Mouse (Mus musculus) right cerebral cortex, adult 2 months (tissue): ENCODE results near the gene Aldh1b1.

Experiments
- DNase-seq, 2 experiments: peaks; one replicate each; pipeline ENCODE4 v3.0.0; 2021 to 2022; ENCODE audit warnings: low spot score in 2 of 2

Gene Aldh1b1

DNA sequence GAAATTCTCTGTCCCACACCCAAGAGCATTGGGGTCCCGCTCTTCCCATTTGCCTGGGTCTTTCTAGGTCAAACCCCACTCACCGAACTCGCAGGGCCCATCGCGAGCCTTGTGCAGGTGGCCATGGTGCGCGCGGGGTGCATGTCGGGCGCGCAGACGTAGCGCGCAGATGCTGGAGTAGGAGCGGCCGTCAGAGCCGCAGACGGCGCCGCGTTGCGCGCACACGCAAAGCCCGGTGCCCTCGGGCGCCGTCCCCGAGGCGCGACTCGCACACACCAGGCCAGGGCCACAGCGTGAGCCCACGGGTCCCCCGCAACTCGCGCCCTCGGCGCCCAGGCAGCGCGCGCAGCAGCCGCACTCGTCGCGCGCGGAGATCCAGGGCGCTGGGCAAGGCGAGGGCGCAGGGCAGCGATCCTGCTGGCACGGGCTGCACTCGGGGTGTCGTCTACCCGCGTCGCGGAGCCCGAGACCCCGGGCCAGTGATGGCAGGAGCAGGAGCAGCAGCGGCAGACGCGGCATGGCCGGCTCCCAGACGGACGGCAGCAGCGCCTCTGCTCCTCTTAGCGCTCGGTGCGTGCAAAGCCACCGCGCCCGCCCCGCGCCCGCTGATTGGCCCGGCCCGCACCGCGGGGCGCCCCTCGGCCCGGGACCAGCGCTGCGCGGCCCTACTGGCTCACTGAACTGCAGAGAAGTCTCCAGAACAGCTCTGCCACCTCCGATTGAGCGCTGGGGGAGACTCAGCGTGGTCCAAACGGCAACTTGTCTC, 27.6 kb downstream of the Aldh1b1 start, which contains the start of gene Igfbpl1:
Igfbpl1 (minus strand) TSS at position 649 of the 766 bp plus-strand sequence.
- no peak for DNase-seq

DNA sequence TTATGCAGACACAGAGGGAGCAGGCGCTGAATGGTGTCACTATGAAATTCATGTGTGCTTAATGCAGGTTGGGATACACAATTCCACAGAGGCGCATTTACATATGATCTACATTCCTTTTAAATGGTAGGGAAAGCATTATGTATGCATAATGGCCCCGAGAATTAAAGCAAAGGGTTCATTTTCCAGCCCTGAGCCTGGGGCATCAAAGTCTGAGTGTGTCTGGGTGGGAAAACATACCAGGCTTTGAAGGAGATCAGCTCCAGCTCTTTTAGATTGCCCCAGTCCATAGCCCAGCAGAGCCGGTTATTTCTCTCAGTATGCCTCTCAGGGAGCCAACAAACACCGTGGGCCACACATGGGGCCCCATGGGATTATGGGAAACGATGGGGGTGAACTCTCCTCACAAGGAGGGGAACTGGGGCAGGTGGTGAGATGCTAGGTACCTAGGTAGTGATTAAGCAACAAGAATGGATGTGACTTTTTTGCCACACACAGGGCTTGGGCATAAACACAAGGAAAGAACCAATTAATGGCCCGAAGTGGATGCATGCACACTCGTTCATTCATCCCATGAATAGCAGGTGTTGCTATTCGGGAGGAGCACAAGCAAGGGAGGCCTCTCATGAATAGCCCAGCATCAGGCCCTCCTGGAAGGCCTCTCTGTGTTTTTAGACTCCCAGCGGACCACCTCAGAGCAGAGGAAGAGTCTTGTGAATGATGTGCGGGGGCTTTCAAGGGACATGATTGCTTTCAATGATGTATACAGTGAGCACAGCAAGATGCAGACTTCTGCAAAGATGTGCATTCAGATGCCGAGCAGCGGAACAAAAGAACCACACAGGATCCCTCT, 31.3 kb downstream of the Aldh1b1 start:
- no peak for DNase-seq

GRCm38 (mm10) chr4:45831996-45832395, 33.2 kb downstream of the Aldh1b1 start:
- peak; percentile 39 to 52 for DNase-seq

GRCm38 (mm10) chr4:45833461-45833860, 34.6 kb downstream of the Aldh1b1 start:
- DNase-seq = no peak

- peak; percentile 61 to 67 for DNase-seq
These were observed 45.5 kb downstream of the Aldh1b1 start for GRCm38 (mm10) chr4:45844355-45844754.

GRCm38 (mm10) chr4:45846263-45846662, 47.4 kb downstream of the Aldh1b1 start:
- no peak for DNase-seq

- no peak for DNase-seq
These were observed 49.4 kb downstream of the Aldh1b1 start, which contains the start of gene Stra6l for GRCm38 (mm10) chr4:45848109-45848824. Gene Stra6l, plus strand, starts transcription at chr4:45848664.

GRCm38 (mm10) chr4:45848825-45849156, 50.0 kb downstream of the Aldh1b1 start:
- no peak for DNase-seq

- no peak for DNase-seq
These were observed 50.6 kb downstream of the Aldh1b1 start for GRCm38 (mm10) chr4:45849419-45849818.

GRCm38 (mm10) chr4:45851640-45852051, 52.8 kb downstream of the Aldh1b1 start:
- DNase-seq = no peak

GRCm38 (mm10) chr4:45853496-45854246, 54.8 kb downstream of the Aldh1b1 start:
- DNase-seq = no peak
